Mouse (Mus musculus): Measurements from ENCODE around the gene Bub3. TPM values are rescaled to one million over a fixed set of nuclear protein-coding genes. Genes with fewer than 3 reads are reported as not detected.

Bub3 gene
- polyA plus RNA-seq (2015; fragmentation: Nextera tagmentation; extraction: Ambion mirVana), result 240 and 247 TPM in 2 replicates

GRCm38 (mm10) chr7:131559986-131560696 is at the start of gene Bub3:
Gene Bub3, plus strand, starts transcription at chr7:131560222.
- peak; percentile 97 for ATAC-seq
- peaks cover 32% of the 10 kb centered on the region for H3K36me3 ChIP-seq (ENCODE audit: poor library complexity, severe bottlenecking)
- no peaks in the 10 kb centered on the region for H3K9me3 ChIP-seq (replicated peaks)
- H3K27me3 ChIP-seq, result peaks cover 45% of the 10 kb centered on the region
- WGBS, result under 1% methylated on average over 49 of the region's 51 CpGs
- peaks cover 43% of the 10 kb centered on the region for H3K4me1 ChIP-seq
- H3K9ac ChIP-seq, result peak within 1 kb of the TSS; percentile 87
- peak within 1 kb of the TSS; percentile 65 for H3K4me2 ChIP-seq
- peak within 1 kb of the TSS; percentile 83 for H3K27ac ChIP-seq
- H3K4me3 ChIP-seq, result peak within 1 kb of the TSS; percentile 79

- Histone ChIP-seq H3K4me2 (no peak overlapping the region), H3K4me3 (no peak overlapping the region), H3K36me3 (ENCODE audit: poor library complexity, severe bottlenecking) (no peaks in the 10 kb centered on the region), H3K9ac (no peak overlapping the region), H3K27me3 (peaks cover 98% of the 10 kb centered on the region), H3K9me3 (replicated peaks) (no peaks in the 10 kb centered on the region), H3K4me1 (peaks cover 28% of the 10 kb centered on the region), H3K27ac (no peak overlapping the region)
- peak; percentile 68; the same call in 1 of the 2 replicates for ATAC-seq
- under 1% methylated on average over 7 of the region's 7 CpGs for WGBS
Observed at GRCm38 (mm10) chr7:131539979-131540378, 20.0 kb upstream of the Bub3 start.

DNA sequence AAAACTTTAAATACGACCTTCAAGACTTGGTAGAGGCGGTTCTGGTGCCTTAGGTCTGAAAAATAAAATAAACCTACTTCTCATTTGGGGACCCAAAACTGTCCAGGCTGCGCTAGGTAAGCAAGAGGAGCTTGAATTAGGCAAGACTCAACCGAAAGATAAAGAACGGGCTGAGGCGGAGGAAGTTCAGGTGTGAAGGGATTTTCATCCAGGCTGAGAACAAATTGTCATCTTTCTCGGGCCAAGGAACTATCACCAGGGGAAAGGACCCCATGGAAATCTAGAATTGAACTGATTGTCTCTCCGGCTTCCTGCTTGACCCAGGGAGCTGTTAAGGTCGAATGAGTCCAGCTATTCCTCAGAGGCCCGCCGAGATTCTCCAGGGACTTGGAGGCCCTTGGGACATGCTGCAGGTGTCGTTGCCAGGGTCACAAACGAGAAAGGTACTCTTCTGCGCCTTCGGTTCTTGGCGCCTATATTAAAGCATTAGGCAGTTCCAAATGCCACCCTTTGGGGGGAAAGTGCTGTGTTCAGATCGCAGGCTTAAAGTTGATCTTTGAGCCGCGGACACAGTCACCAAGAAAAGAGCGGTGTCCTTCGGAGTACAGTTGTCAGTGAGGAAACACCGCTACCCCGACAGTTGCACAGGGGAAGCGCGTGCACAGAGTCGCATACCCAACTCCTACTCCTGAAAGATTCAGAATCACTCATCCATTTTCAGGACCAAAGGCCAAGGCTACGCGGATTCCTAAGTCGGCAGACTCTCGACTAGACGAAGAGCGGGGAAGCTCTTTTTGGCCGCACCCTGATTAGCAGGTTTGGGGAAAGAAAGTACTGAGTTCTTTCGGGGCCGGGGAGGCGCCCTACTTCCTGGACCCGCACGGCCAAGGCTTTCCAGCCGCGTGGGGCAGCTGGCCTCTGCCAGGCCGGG is 18.6 kb upstream of the Bub3 start:
- no peak for ATAC-seq
- under 1% methylated on average over 41 of the region's 41 CpGs for WGBS
- Histone ChIP-seq H3K4me2 (peak overlapping the region; percentile 60), H3K4me1 (peaks cover 28% of the 10 kb centered on the region), H3K4me3 (peak overlapping the region; percentile 34), H3K27ac (no peak overlapping the region), H3K9ac (no peak overlapping the region), H3K9me3 (replicated peaks) (no peaks in the 10 kb centered on the region), H3K36me3 (ENCODE audit: poor library complexity, severe bottlenecking) (no peaks in the 10 kb centered on the region), H3K27me3 (peaks cover 99% of the 10 kb centered on the region)

GRCm38 (mm10) chr7:131542115-131542871 is 17.7 kb upstream of the Bub3 start, which contains the start of gene Hmx3:
Gene Hmx3, plus strand, starts transcription at chr7:131542867.
- H3K27me3 ChIP-seq, result peaks cover 99% of the 10 kb centered on the region
- no peak within 1 kb of the TSS for H3K27ac ChIP-seq
- H3K4me2 ChIP-seq, result peak within 1 kb of the TSS; percentile 60
- peak within 1 kb of the TSS; percentile 40 for H3K9ac ChIP-seq
- H3K9me3 ChIP-seq (replicated peaks), result no peaks in the 10 kb centered on the region
- H3K36me3 ChIP-seq (ENCODE audit: poor library complexity, severe bottlenecking), result no peaks in the 10 kb centered on the region
- ATAC-seq, result peak; percentile 74
- peaks cover 28% of the 10 kb centered on the region for H3K4me1 ChIP-seq
- H3K4me3 ChIP-seq, result peak within 1 kb of the TSS; percentile 34
- under 1% methylated on average over 65 of the region's 65 CpGs for WGBS

DNA sequence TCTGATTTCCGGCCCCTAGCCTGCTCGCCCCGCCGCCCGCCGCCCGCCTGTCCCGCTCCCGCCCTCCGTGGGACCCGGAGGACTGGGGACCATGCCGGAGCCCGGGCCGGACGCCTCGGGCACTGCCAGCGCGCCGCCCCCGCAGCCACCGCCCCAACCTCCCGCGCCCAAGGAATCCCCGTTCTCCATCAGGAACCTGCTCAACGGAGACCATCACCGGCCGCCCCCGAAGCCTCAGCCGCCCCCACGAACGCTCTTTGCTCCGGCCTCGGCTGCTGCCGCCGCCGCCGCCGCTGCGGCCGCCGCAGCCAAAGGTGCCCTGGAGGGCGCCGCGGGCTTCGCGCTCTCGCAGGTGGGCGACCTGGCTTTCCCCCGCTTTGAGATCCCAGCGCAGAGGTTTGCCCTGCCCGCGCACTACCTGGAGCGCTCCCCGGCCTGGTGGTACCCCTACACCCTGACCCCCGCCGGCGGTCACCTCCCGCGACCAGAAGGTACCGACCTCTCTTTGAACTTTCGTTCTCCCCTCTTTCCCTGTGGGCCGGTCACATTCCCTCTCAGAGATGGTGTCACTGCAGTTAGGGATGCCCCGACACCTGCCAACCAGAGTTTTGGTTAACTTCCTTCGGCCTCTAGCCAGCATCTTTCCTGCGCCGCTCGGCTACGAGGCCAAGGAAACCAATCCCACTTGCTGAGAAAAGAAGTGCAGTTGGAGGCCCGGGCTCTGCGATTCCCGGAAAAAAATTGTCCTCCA is 17.0 kb upstream of the Bub3 start:
- Histone ChIP-seq H3K4me3 (peak overlapping the region; percentile 34), H3K4me1 (peaks cover 28% of the 10 kb centered on the region), H3K4me2 (peak overlapping the region; percentile 60), H3K27me3 (peaks cover 99% of the 10 kb centered on the region), H3K9ac (peak overlapping the region; percentile 40; the same call in 1 of the 2 replicates), H3K27ac (no peak overlapping the region), H3K9me3 (replicated peaks) (no peaks in the 10 kb centered on the region), H3K36me3 (ENCODE audit: poor library complexity, severe bottlenecking) (no peaks in the 10 kb centered on the region)
- no peak for ATAC-seq
- under 1% methylated on average over 64 of the region's 71 CpGs for WGBS

DNA sequence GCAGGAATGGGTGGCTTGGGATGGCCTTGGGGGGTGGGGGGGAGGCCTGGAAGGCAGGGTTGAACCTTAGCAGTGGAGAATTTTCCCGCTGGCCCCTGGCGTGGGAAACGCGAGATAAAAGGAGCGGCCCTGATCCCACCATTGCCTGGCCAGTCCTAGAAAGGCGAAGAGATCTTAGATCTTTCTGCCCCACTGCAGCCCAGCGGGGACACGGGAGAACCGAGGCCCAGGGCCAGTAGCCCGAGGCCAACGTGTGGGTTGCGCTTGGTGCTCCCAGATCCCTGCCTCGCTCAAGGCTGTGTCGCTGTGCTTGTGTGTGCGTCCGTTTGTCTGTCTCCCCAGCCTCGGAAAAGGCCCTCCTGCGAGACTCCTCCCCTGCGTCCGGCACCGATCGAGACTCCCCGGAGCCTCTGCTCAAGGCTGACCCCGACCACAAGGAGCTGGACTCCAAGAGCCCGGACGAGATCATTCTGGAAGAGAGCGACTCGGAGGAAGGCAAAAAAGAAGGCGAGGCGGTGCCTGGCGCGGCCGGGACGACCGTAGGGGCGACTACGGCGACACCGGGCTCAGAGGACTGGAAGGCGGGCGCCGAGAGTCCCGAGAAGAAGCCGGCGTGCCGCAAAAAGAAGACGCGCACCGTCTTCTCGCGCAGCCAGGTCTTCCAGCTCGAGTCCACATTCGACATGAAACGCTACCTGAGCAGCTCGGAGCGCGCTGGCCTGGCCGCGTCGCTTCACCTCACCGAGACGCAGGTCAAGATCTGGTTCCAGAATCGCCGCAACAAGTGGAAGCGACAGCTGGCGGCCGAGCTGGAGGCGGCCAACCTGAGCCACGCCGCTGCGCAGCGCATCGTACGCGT is 16.2 kb upstream of the Bub3 start:
- WGBS, result under 1% methylated on average over 74 of the region's 75 CpGs
- Histone ChIP-seq H3K9ac (no peak overlapping the region), H3K36me3 (ENCODE audit: poor library complexity, severe bottlenecking) (no peaks in the 10 kb centered on the region), H3K4me3 (peak overlapping the region; percentile 34), H3K9me3 (replicated peaks) (no peaks in the 10 kb centered on the region), H3K27me3 (peaks cover 99% of the 10 kb centered on the region), H3K27ac (no peak overlapping the region), H3K4me2 (peak overlapping the region; percentile 60), H3K4me1 (peaks cover 28% of the 10 kb centered on the region)
- ATAC-seq, result no peak

- no peaks in the 10 kb centered on the region for H3K36me3 ChIP-seq (ENCODE audit: poor library complexity, severe bottlenecking)
- WGBS, result under 1% methylated on average over 5 of the region's 5 CpGs
- H3K9ac ChIP-seq, result no peak overlapping the region
- ATAC-seq, result no peak
- H3K9me3 ChIP-seq (replicated peaks), result no peaks in the 10 kb centered on the region
- H3K4me1 ChIP-seq, result peaks cover 28% of the 10 kb centered on the region
- peaks cover 99% of the 10 kb centered on the region for H3K27me3 ChIP-seq
- no peak overlapping the region for H3K4me2 ChIP-seq
- H3K4me3 ChIP-seq, result peak overlapping the region; percentile 34; the same call in 1 of the 2 replicates
- H3K27ac ChIP-seq, result no peak overlapping the region
Observed at GRCm38 (mm10) chr7:131544871-131545270, 15.2 kb upstream of the Bub3 start.

GRCm38 (mm10) chr7:131545701-131546385 is 14.2 kb upstream of the Bub3 start:
- no peak for ATAC-seq
- 1% methylated on average over 13 of the region's 13 CpGs for WGBS

GRCm38 (mm10) chr7:131546423-131546822 is 13.6 kb upstream of the Bub3 start:
- Histone ChIP-seq H3K4me2 (no peak overlapping the region), H3K27ac (no peak overlapping the region), H3K36me3 (ENCODE audit: poor library complexity, severe bottlenecking) (no peaks in the 10 kb centered on the region), H3K9ac (no peak overlapping the region), H3K4me1 (peaks cover 28% of the 10 kb centered on the region), H3K27me3 (peaks cover 99% of the 10 kb centered on the region), H3K9me3 (replicated peaks) (no peaks in the 10 kb centered on the region), H3K4me3 (no peak overlapping the region)
- WGBS, result 0% methylated on average over 2 of the region's 2 CpGs
- ATAC-seq, result no peak

More at GRCm38 (mm10) chr7:131545701-131546385, 14.2 kb upstream of the Bub3 start:
- Histone ChIP-seq H3K4me3 (no peak overlapping the region), H3K27ac (no peak overlapping the region), H3K9ac (no peak overlapping the region), H3K4me2 (no peak overlapping the region), H3K36me3 (ENCODE audit: poor library complexity, severe bottlenecking) (no peaks in the 10 kb centered on the region), H3K9me3 (replicated peaks) (no peaks in the 10 kb centered on the region), H3K27me3 (peaks cover 99% of the 10 kb centered on the region), H3K4me1 (peaks cover 28% of the 10 kb centered on the region)

GRCm38 (mm10) chr7:131547481-131547880 is 12.5 kb upstream of the Bub3 start:
- WGBS, result 5% methylated on average over 5 of the region's 5 CpGs

More at GRCm38 (mm10) chr7:131547481-131547880, 12.5 kb upstream of the Bub3 start:
- no peak overlapping the region for H3K9ac ChIP-seq
- H3K9me3 ChIP-seq (replicated peaks), result no peaks in the 10 kb centered on the region
- ATAC-seq, result no peak
- no peak overlapping the region for H3K4me2 ChIP-seq
- peaks cover 99% of the 10 kb centered on the region for H3K27me3 ChIP-seq
- peaks cover 21% of the 10 kb centered on the region for H3K4me1 ChIP-seq
- H3K36me3 ChIP-seq (ENCODE audit: poor library complexity, severe bottlenecking), result no peaks in the 10 kb centered on the region
- no peak overlapping the region for H3K4me3 ChIP-seq
- H3K27ac ChIP-seq, result no peak overlapping the region

All from forebrain, embryonic 13.5 days (tissue).